Mouse (Mus musculus): ENCODE data around the gene Ints11. TPM values are rescaled to one million over a fixed set of nuclear protein-coding genes. Genes with fewer than 3 reads are reported as not detected.

Ints11 gene
- 10 to 100 TPM; 40.0 to 40.7 TPM for total RNA-seq (2023)

DNA sequence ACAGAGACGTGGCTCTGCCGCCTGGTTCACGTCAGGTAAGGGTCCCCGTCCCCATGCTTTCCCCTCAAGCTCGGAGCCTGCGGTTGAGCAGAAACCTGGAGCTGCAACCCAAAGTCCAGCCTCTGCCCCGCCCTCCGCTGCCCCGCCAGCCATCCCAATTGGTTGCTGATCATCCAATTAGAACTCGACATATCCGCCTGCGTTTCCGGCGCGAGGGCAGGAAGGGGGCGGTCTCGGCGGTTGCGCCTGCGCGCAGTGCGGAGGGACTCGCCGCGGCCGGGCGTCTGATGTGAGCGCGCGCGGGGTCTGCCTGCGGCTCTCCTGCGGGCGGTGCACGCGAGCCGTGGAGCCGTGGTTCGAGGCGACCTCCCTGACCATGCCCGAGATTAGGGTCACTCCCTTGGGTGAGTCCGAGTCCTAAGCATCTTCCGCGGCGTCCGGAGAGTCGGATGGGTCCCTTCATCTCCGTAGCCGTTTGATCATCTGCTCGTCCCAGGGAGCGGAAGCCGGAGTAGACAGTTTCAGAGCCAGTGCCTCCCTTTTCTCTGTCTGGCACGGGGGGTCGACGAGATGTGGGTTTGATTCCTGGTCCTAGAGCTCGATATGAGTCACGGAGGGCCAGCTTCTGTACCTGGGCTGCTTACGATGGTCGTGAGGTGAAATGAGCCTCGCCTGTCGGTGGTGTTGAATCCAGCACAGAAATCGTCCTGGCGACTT is at the start of gene Ints11, which contains the start of gene Cptp:
Ints11 (plus strand) TSS at position 230 of the 717 bp plus-strand sequence.
Cptp (minus strand) TSS at position 124 of the 717 bp plus-strand sequence.

DNA sequence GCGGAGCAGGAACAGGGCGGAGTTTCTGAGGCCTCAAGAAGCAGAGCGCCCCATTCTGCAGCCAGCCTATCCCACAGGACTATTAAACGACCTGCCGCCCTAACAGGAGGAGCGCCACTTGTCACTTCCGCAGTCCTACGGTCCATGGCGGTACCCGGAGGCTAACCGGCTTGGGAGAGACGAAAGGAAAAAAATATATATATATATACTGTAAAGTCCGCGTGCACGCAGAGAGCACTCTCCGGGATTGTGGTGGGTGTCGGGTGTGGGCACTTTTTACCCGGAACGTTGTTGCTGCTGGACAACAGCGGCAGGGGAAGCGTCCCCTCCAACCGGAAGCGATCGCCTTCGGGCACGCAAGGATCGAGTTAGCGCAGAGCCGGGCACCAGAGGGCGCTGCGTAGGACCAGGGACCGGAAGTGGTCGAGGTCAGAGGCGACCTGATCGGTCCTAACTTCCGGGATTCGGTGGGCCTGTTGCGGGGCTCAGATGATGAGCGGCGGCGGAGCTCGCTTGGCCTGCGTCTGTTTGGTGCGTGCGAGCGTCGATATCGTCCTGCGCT is 38.1 kb upstream of the Ints11 start, which contains the start of gene Aurkaip1:
Aurkaip1 (plus strand) TSS at position 68 of the 562 bp plus-strand sequence.

DNA sequence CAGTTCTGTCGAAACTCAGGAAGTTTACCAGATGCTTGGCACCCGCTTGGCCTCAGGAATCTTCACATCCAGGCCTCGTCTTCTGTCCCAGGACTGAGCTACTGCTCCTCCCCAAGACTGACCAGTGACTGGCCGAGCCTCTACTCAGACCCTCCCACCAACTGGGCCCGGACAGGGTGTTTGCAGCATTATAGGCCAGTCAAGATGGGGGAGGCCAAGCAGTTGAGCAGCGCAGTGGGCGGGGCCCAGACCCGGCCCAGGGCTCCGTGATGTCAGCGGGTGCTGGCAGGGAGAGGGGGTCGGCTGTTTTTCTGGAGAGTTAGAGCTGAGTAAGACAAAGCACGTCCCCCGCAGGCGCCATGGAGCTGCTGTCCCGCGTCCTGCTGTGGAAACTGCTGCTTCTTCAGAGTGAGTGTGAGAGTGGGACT is 29.8 kb upstream of the Ints11 start, which contains the start of gene Mxra8:
Mxra8 (plus strand) TSS at position 198 of the 428 bp plus-strand sequence.

DNA sequence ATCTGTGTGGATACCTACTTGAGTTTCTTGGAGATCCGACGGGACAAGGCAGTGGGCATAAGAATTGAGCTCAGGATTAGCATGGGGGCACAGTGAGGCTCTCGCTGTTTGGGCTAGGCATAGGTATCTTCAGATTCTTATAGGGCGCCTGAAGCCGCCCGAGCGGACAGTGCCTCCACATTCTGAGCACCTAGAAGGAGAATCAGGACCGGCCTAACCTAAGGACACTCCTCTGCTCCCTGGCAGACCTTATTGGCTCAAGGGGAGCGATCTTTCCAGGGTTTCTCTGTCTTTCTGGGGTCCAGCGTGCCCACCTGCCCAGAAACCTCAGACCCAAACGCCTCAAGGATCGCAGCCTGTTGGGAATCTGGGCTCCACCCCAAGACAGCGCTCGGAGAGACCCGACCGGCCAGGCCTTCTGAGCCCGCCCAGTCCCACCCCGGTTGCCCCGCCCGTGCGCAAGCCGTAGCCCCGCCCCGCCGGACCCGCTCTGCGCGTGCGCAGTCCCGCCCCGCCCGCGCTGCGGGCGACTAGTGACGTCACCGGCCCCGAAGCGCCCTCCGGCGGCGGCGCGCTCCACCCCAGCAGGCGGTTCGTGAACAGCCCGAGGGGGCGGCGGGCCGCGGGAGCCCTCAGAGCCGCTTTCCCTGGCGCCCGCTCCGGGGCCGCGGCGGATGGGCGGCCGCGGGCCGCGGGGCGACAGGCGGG is 22.3 kb upstream of the Ints11 start, which contains the start of gene Dvl1:
Dvl1 (plus strand) TSS at position 532 of the 708 bp plus-strand sequence.

DNA sequence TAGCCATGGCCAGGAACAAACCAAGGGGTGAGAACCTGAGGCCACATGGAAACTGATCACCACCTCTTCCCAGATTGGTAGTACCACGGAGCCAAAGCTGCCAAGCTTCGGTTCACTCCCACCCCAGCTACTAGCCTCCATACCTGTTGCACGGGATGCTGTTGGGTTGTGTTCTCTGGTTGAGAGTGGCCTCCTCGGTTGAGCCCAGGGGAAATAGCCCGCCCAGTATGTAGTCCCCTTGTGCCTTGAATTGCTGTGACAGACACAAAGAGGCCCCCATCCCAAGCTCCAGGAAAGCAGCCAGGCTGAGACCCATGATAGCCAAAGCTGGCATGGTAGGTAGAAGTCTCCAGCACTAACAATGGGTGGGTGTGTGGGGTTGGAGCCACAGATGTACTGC is 6.3 kb upstream of the Ints11 start, which contains the start of gene Tas1r3:
Tas1r3 (minus strand) TSS at position 362 of the 400 bp plus-strand sequence.

DNA sequence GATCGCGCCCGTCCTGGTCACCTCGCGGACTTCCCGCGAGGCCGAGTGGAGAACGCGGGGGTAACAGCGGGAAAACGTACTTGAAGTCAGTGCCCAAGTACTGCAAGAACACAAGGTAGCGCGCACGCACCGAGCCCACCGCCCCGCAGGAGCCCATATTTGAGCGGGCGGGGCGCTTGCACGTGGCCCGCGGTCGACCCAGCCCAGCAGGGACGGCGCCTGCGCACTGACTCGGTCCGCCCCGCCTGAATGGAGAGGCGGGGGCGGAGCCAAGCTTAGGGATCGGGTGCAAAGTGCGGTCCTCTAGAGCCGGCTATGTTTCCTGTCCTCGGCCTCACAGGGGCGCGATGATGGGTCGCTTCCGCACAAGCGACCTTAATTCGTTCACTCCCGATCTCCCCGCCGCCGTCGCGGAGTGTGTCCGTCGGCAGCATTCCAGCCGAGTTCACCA is 22.2 kb downstream of the Ints11 start, which contains the start of the genes Pusl1 and Acap3:
Pusl1 (minus strand) TSS at position 231 of the 451 bp plus-strand sequence.
Acap3 (plus strand) TSS at position 272 of the 451 bp plus-strand sequence.

Other genes starting within 250 kb of the Ints11 start
- gene Cdk11b, start 244.7 kb upstream of the Ints11 start, total RNA-seq (2023) = 100 to 1,000 TPM; 142 to 143 TPM
- not detected for gene Gm10563, start 224.1 kb upstream of the Ints11 start, total RNA-seq (2023)
- gene Mmp23, start 216.2 kb upstream of the Ints11 start, total RNA-seq (2023) = 1 to 10 TPM in 1 of 2 experiments, under 1 TPM in 1; 0.64 to 1.2 TPM
- 10 to 100 TPM; 37.6 to 40.6 TPM for gene Mib2, start 200.3 kb upstream of the Ints11 start, total RNA-seq (2023)
- under 1 TPM; 0.90 to 1.00 TPM for gene Fndc10, start 175.2 kb upstream of the Ints11 start, total RNA-seq (2023)
- gene Ssu72, start 164.7 kb upstream of the Ints11 start, total RNA-seq (2023) = 10 to 100 TPM; 95.1 to 95.2 TPM
- under 1 TPM; 0.44 to 0.51 TPM for gene Tmem240, start 134.7 kb upstream of the Ints11 start, total RNA-seq (2023)
- 10 to 100 TPM; 10.7 to 13.0 TPM for gene Atad3a, start 108.5 kb upstream of the Ints11 start, total RNA-seq (2023)
- gene Vwa1, start 94.8 kb upstream of the Ints11 start, total RNA-seq (2023) = not detected
- gene Tmem88b, start 83.7 kb upstream of the Ints11 start, total RNA-seq (2023) = not detected
- gene Ankrd65, start 79.1 kb upstream of the Ints11 start, total RNA-seq (2023) = under 1 TPM in 1 of 2 experiments, not detected in 1; 0.40 TPM
- 10 to 100 TPM; 49.7 to 50.7 TPM for gene Mrpl20, start 66.7 kb upstream of the Ints11 start, total RNA-seq (2023)
- 100 to 1,000 TPM; 131 to 142 TPM for gene Ccnl2, start 57.1 kb upstream of the Ints11 start, total RNA-seq (2023)
- 100 to 1,000 TPM in 1 of 2 experiments, 10 to 100 TPM in 1; 81.0 to 100 TPM for gene Aurkaip1, start 38.3 kb upstream of the Ints11 start, total RNA-seq (2023)
- gene Mxra8, start 29.9 kb upstream of the Ints11 start, total RNA-seq (2023) = under 1 TPM in 1 of 2 experiments, not detected in 1; 0.78 TPM
- 10 to 100 TPM; 49.5 to 53.3 TPM for gene Dvl1, start 22.1 kb upstream of the Ints11 start, total RNA-seq (2023)
- gene Tas1r3, start 6.2 kb upstream of the Ints11 start, total RNA-seq (2023) = 1 to 10 TPM; 2.6 to 2.8 TPM
- 10 to 100 TPM; 22.2 TPM for gene Cptp, start 106 bp upstream of the Ints11 start, total RNA-seq (2023)
- gene Pusl1, start 22.2 kb downstream of the Ints11 start, total RNA-seq (2023) = 10 to 100 TPM; 12.2 TPM
- gene Acap3, start 22.3 kb downstream of the Ints11 start, total RNA-seq (2023) = 10 to 100 TPM; 57.0 to 63.5 TPM
- gene Ube2j2, start 74.3 kb downstream of the Ints11 start, total RNA-seq (2023) = 10 to 100 TPM; 85.6 to 91.1 TPM
- gene C1qtnf12, start 92.8 kb downstream of the Ints11 start, total RNA-seq (2023) = 10 to 100 TPM; 20.5 to 36.9 TPM
- gene B3galt6, start 123.1 kb downstream of the Ints11 start, total RNA-seq (2023) = 1 to 10 TPM; 2.0 to 2.4 TPM
- 100 to 1,000 TPM in 1 of 2 experiments, 10 to 100 TPM in 1; 97.9 to 120 TPM for gene Sdf4, start 123.3 kb downstream of the Ints11 start, total RNA-seq (2023)
- 1 to 10 TPM; 1.9 to 2.0 TPM for gene Tnfrsf4, start 144.3 kb downstream of the Ints11 start, total RNA-seq (2023)
- 1 to 10 TPM; 3.9 to 6.7 TPM for gene Tnfrsf18, start 156.6 kb downstream of the Ints11 start, total RNA-seq (2023)
- gene Ttll10, start 189.9 kb downstream of the Ints11 start, total RNA-seq (2023) = not detected
- 10 to 100 TPM; 14.9 to 19.7 TPM for gene 9430015G10Rik, start 240.4 kb downstream of the Ints11 start, total RNA-seq (2023)

Data from neutrophil, adult 59 days (primary cell).